Mouse (Mus musculus) thymus, adult 2 months (tissue): Measurements from ENCODE around the gene P2rx4.

ENCODE experiments used
- CTCF ChIP-seq: fragments of 200-500 bp; IDR thresholded peaks from 2 replicates; pipeline ENCODE4 v1.5.1; 2012; ENCODE audit warnings: mild to moderate bottlenecking, control low read depth, low read length, moderate library complexity, borderline replicate concordance; ENCODE audit not compliant: control insufficient read depth, poor library complexity, insufficient read depth; ENCODE audit errors: extremely low read depth
- POLR2A ChIP-seq: fragments of 200-500 bp; IDR thresholded peaks from 2 replicates; pipeline ENCODE4 v1.6.1; 2012; ENCODE audit warnings: mild to moderate bottlenecking, low read length, control low read depth, moderate library complexity; ENCODE audit not compliant: control insufficient read depth, poor library complexity, insufficient read depth; ENCODE audit errors: extremely low read depth

DNA sequence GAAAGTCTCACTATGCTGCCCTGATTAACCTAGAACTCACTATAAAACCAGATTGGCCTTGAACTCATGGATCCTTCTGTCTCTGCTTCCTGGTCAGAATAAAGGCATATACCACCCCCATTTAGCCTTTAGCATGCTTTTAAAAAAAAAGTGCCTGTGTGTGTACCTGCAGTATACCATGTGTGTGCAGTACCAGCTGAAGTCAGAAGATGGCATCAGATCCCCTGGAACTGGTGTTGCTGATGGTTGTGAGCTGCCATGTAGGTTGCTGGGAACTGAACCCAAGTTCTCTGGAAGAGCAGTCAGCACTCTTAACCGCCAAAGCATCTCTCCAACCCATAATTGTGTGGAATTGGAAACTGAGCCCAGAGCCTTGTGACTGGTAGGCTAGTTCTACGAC lies 9.4 kb downstream of the P2rx4 start:
- no peak for TF ChIP-seq CTCF
- TF ChIP-seq POLR2A: no peak
